Mouse (Mus musculus) kidney, adult 9 months (tissue): ENCODE data around the gene Traf3ip3.

Source experiments
- DNase-seq: peaks from one replicate; pipeline ENCODE4 v3.0.0; 2022

The Traf3ip3 gene

DNA sequence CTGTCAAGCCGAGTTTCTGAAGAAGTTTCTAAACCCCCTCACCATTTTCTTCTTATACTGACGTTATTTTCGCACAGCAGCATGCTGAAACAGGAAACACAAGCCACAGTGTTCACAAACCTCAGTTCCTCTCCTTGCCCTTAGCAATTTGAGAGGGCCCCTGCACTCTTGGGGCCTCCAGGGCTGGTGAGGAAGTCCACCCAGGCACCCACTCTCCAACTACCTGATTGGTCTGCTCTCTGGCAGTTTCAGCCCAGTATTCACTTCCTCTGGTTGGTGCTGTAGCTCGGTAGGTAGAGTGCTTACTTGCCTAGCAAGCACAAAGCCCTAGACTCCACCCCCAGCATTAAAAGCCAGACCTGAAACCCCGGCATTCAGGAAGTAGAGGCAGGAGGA, at the start of gene Traf3ip3:
Gene Traf3ip3 (minus strand): TSS at position 321 of the 396 bp plus-strand sequence.
- no peak for DNase-seq

DNA sequence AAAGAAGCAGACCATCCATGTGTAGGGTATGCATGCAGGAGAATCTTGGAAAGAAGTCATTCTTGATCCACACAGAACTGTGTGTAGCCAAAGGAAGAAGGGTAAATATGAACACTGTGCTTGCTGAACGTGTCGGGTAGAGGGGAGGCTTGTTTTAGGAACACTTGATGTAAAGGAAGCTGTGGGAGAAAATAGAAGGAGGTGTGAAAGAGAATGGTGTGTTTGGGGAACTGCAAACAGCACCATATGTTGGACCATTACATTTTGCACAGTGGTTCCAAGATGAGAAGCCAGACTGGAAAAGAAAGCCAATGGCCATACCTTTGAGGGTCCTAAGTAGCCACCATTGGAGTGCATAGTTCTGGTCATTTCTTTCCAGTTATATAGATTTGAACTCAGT, 48.5 kb upstream of the Traf3ip3 start:
- no peak for DNase-seq

DNA sequence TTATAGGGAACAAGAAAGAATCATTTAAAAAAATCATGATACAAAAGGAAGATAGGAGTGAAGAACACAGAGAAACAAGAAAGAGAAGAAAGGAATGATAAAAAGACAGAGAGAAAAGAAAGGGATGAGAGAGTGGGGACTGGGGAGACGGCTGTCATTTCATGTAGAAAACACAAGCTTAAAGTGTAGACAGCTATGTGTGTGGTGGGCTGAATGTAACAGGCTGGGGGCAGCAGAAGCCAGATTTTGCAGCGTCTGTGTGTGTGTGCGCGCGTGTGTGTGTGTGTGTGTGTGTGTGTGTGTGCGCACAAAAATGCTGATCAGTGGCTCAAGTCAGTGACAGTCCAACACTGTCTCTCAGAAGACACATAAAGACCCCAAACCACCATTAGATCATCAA, 42.7 kb upstream of the Traf3ip3 start:
- no peak for DNase-seq

- DNase-seq, result no peak
Observed at GRCm38 (mm10) chr1:193243571-193244193, 42.2 kb upstream of the Traf3ip3 start.

DNA sequence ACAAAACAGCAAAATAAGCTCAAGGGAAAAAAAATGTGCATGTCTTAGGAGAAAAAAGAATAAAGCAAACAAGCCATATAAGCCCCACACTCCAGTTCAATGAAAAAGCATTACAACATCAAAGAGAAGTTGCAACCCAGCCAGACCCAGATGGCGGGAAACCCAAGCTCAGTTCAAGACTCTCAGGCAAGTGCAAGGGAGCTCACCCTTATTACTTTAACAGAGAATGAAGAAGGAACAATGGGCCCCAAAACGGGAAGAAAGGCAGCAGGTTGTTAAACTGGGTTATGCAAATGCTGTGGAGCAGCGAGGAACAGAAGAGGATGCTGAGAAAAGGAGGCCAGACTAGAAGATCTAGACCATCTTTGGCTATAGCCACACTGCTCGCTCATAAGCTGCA, 41.4 kb upstream of the Traf3ip3 start:
- no peak for DNase-seq

GRCm38 (mm10) chr1:193242238-193242637, 40.7 kb upstream of the Traf3ip3 start:
- DNase-seq, result no peak

- no peak for DNase-seq
Observed at GRCm38 (mm10) chr1:193241436-193241835, 39.9 kb upstream of the Traf3ip3 start.

DNA sequence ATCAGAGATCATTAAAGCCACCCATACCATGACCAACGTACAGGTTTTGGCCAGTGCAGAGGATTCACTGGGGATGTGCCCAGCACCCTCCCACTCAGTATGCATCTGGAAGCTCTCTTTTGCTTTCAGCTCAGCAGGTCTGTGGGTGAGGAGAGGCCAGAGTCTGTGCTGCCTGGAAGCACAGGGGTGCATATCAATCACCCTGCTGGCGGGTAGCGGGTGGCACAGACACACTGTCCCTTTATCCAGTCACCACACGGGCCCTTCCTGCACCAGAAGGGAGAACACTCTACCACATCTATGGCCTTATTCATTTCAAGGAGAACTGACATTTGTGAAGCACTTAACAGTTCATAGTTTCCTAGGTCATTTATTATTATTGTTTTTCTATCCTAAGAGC, 36.9 kb upstream of the Traf3ip3 start:
- no peak for DNase-seq

GRCm38 (mm10) chr1:193234930-193235329, 33.4 kb upstream of the Traf3ip3 start:
- peak; percentile 84 for DNase-seq

DNA sequence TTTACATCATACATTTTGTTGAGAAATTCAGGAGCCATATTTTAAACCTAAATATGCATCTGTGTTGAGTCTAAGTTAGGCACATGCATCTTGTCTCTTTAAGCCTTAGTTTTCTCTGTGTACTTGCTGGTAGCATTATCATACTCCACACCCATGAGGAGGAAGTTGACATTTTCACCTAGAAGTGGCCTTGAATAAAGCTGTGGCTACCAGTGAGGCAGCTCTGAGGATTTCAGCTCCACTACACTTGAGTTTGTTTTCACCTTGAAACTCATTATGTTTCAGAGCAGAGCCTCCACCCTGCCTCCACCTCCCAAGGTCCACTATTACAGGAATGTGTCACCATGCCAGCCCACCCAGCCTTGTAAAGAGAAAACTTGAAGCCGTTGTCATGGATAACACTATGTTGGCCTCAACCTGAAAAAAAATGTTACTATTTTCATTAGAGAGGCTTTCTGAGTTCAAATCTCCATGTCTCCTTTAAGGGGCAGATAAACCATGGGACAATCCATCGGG, 32.7 kb upstream of the Traf3ip3 start:
- peak; percentile 59 for DNase-seq

- DNase-seq, result no peak
Observed at GRCm38 (mm10) chr1:193232732-193233131, 31.2 kb upstream of the Traf3ip3 start.

DNA sequence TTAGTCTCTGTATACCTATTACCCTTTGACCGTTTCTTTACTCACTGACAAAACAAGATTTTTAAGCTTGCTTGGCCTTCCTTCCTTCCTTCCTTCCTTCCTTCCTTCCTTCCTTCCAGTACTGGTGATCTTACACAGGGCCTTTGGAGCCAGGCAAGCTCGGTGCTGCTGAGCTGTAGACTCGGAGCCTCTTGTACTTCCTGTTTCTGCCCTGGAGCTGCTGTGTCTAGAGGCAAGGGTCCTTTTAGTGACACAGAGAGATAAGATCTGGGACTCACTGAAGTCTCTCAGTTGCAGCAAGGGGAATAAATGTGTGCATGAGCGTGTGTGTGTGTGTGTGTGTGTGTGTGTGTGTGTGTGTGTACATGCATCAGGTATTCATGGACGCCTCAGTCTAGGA, 29.4 kb upstream of the Traf3ip3 start:
- no peak for DNase-seq

- peak; percentile 95 for DNase-seq
Observed at GRCm38 (mm10) chr1:193230531-193230930, 29.0 kb upstream of the Traf3ip3 start.

DNA sequence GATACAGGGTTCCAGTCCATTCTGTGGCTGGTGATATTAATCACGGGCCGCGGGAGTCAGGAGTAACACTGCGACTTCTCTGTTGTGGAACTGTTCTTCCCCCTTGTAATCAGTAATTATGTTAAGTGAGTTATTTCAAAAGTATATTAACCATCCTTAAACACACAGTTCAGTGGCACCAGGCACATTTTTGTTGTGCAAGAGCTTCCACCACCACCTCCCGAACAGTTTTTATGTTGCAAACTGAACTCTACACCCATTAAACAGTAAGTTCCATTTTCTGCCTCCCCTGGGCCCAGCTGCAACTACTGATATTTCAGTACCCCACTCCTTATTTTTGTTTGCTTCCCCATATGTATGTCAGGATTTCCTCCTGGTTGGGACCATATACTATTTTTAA, 28.1 kb upstream of the Traf3ip3 start:
- DNase-seq, result peak; percentile 78

DNA sequence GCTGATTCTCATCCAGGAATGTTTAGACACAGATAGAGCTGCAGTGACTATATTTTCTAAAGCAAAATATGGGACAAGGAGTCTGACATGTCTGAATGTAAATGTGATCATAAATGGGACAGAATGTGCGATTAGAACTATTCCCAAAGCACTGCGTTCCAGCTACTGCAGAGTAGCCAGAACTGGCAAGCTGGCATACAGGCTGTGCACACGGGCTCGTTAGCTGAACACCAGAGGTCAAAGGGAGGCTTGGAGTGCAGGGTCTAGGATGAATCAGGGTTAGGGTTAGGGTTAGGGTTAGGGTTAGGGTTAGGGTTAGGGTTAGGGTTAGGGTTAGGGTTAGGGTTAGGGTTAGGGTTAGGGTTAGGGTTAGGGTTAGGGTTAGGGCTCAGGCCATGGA, 26.0 kb upstream of the Traf3ip3 start:
- no peak for DNase-seq

DNA sequence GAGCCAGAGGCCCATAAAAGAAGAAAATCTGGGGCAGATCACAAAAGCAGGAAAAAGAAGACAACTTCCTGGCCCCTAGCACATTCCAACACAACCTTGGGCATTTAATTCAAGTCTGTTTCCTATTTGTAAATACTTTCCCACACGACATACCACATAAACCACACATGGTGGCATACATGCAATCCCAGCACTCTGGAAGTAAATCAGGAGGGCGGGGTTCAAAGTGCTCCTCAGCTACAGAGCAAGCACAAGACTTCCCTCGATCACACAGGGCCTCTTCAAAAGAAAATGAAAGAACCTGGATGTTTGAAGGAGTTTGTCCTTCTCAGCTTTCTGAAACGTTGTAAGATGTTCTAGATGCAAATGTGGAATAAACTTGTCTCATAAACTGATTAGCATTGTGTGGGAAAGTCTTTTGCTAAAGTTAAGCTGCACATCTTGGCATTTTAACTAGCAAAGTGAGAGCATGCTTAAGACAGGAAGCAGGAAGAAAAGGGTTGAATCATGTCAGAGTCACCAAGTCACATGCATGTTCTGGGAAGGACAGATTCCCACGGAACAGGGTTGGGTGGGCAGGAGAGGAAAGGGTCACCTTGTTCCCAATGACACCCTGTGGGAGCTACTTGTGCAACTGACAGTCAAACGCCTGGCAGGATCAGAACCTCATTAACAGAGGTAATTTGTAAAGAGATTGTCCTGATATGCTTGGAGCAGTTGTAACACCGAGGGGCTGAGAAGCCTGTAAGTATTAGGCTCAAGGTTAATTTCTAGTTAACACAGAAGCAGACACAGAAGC, 25.4 kb upstream of the Traf3ip3 start:
- DNase-seq, result peak; percentile 47

DNA sequence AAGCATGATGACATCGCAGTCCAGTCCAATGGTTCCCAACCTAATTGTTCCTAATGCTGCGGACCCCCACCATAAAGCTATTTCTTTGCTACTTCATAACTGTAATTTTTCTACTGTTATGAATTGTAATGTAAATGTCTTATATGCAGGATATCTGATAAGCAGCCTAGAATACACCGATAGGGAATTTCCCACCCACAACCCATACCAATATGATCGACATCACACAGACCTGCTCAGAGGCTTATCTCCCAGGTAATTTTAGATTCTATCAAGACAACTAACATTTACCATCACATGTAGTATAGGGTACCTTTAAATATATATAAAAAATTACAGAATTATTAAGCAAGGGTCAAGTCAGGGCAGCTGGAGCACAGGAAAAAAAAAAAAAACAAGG, 24.6 kb upstream of the Traf3ip3 start:
- no peak for DNase-seq

GRCm38 (mm10) chr1:193225531-193225930, 24.0 kb upstream of the Traf3ip3 start:
- DNase-seq, result no peak

DNA sequence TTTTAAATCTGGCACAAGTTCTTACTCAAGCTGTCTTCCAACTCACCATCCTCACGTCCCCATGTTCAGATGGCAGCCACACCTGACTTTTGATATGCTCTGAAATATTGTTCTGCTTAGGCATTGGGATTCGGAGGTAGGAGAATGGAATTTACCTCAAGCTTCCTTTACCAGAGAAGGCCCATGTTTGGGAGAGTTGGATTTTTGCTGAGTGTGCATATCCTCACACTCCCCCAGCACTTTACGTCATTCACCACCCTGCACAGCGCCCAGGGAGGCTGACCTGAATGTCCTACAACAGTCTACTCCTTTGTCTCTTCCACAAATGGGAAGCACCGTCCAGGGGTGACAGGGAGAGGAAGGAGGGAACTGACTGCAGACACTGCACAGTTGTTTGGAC, 18.9 kb upstream of the Traf3ip3 start:
- DNase-seq, result no peak

DNA sequence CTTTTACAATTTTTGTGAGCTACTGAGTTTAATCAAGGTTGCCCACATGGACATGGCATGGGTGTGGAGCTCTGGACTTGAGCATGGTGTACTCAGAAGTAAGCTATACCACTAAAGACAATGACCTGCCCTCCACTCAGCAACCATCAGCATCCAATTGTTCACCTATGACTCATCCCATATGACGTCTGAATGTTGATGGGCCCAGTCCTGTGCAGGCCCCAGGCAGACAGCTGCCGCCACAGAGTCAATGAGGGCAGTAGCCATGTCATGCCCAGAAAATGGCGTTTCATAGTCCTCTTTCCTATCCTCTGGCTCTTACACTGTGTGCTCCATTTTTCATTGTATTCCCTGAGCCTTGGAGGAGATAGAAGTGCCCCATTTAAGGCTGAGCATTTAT, 14.5 kb upstream of the Traf3ip3 start:
- no peak for DNase-seq

GRCm38 (mm10) chr1:193214053-193214452, 12.6 kb upstream of the Traf3ip3 start:
- no peak for DNase-seq

DNA sequence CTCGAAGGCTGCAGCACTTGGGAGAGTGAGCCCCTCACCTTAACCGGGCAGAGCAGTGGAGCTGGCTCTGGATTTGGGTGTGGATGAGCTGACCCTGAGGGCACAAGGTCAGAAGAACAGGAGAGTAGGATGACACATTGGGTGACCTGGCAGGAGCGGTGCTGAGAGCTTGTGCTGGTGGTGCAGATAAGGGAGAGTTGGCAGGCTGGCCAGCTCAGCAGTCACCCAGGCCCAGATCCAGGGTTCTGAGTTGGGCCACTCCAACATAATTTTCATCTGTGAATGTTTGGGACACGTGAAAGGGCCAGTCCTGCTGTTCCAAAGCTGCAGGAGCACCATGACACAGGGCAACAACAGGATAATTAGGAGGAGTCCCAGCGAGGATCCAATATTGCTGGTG, 9.9 kb upstream of the Traf3ip3 start:
- no peak for DNase-seq

DNA sequence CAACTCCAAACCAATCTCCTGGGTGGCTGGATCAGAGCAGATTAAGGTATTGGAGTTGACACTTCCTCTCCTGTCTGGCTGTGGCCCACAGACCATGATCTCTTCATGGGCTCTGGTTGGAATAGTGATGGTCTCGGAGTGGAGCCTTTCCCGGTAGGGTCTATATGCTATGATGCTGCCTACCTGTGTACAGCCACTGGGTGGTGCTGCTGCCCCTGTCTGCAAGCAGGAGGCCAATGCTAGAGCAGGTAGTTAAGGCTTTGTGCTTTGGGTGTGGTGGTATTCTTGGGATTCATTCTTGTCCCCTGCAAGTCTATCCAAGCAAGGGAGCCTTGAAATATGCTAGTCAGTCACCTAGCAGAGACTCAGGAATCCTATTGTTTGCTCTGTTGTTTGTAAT, 6.7 kb upstream of the Traf3ip3 start:
- peak; percentile 84 for DNase-seq

- no peak for DNase-seq
Observed at GRCm38 (mm10) chr1:193207503-193207902, 6.0 kb upstream of the Traf3ip3 start, which contains the start of gene Lamb3. Lamb3 (plus strand) TSS chr1:193207699.
